Mouse (Mus musculus) neural tube, embryonic 12.5 days (tissue): ENCODE measurements at regions not wholly inside any gene's neighbourhood (a gene's known extent, or its start where the extent isn't known, plus 50 kb on each side); places are given as distances from the start of the nearest gene placed in this dataset.
A peak's percentile ranks its signal among the peaks of the same experiment; 100 is the strongest.
"Not testable (repeated sequence)": the region's sequence is repeated elsewhere in the genome, so short reads cannot be mapped to it uniquely, and the experiment has no call there.

Experiments
- ATAC-seq: fragments of 200-750 bp; cut with Nextera tagmentation; 2 replicates; pipeline ENCODE4 v1.8.0; 2017; ENCODE audit warnings: low read depth, mild to moderate bottlenecking, moderate TSS enrichment, moderate library complexity; ENCODE audit not compliant: low FRiP score
- H3K27ac ChIP-seq: fragments of 300-500 bp; sonication (generic); 2 replicates; pipeline ENCODE4 v1.5.1; 2016
- H3K27me3 ChIP-seq: fragments of 300-500 bp; sonication (generic); replicated peaks from 2 replicates; pipeline ENCODE4 v1.6.1; 2016; ENCODE audit warnings: mild to moderate bottlenecking
- H3K36me3 ChIP-seq: fragments of 300-500 bp; sonication (generic); 2 replicates; pipeline ENCODE4 v1.6.1; 2016; ENCODE audit warnings: mild to moderate bottlenecking
- H3K4me1 ChIP-seq: fragments of 300-500 bp; sonication (generic); 2 replicates; pipeline ENCODE4 v1.6.1; 2016
- H3K4me2 ChIP-seq: fragments of 300-500 bp; sonication (generic); replicated peaks from 2 replicates; pipeline ENCODE4 v1.6.1; 2016; ENCODE audit warnings: mild to moderate bottlenecking
- H3K4me3 ChIP-seq: fragments of 300-500 bp; sonication (generic); 2 replicates; pipeline ENCODE4 v1.5.1; 2016
- H3K9ac ChIP-seq: fragments of 300-500 bp; sonication (generic); 2 replicates; pipeline ENCODE4 v1.6.1; 2016; ENCODE audit warnings: mild to moderate bottlenecking
- H3K9me3 ChIP-seq: fragments of 300-500 bp; sonication (generic); 2 replicates; pipeline ENCODE4 v1.6.1; 2016; ENCODE audit warnings: mild to moderate bottlenecking
- WGBS: fragments of 180-500 bp; shearing (Covaris S2); methylation state at CpG from one replicate; pipeline ENCODE4 v1.1.7; 2016; 5-methylcytosine and 5-hydroxymethylcytosine counted together

- not testable (repeated sequence) for H3K9ac ChIP-seq, H3K9me3 ChIP-seq, H3K27ac ChIP-seq, ATAC-seq, H3K4me3 ChIP-seq, H3K4me2 ChIP-seq, H3K36me3 ChIP-seq, H3K27me3 ChIP-seq
- 92% methylated on average over 5 of the region's 5 CpGs for WGBS
- H3K4me1 ChIP-seq, result peaks cover 16% of the 10 kb centered on the region
Measured at GRCm38 (mm10) chr15:93005186-93005585, 269.8 kb downstream of the Gxylt1 start.

GRCm38 (mm10) chr15:93004551-93004950 lies 270.4 kb downstream of the Gxylt1 start:
- Histone ChIP-seq H3K27me3 (no peaks in the 10 kb centered on the region), H3K4me2 (no peak overlapping the region), H3K4me3 (no peak overlapping the region), H3K27ac (no peak overlapping the region), H3K36me3 (no peaks in the 10 kb centered on the region), H3K9me3 (no peaks in the 10 kb centered on the region), H3K4me1 (peaks cover 20% of the 10 kb centered on the region), H3K9ac (no peak overlapping the region)
- ATAC-seq, result no peak
- WGBS, result 95% methylated on average over 7 of the region's 7 CpGs

GRCm38 (mm10) chr15:93003233-93003632 lies 271.7 kb downstream of the Gxylt1 start:
- H3K4me1 ChIP-seq, result peaks cover 20% of the 10 kb centered on the region
- WGBS, result 86% methylated on average over 3 of the region's 3 CpGs
- H3K4me2 ChIP-seq, result no peak overlapping the region
- H3K9ac ChIP-seq, result no peak overlapping the region
- no peak overlapping the region for H3K27ac ChIP-seq
- no peak for ATAC-seq
- H3K36me3 ChIP-seq, result no peaks in the 10 kb centered on the region
- H3K27me3 ChIP-seq, result no peaks in the 10 kb centered on the region
- H3K4me3 ChIP-seq, result no peak overlapping the region
- H3K9me3 ChIP-seq, result no peaks in the 10 kb centered on the region

GRCm38 (mm10) chr15:93002002-93002904 lies 272.7 kb downstream of the Gxylt1 start:
- Histone ChIP-seq H3K36me3 (no peaks in the 10 kb centered on the region), H3K27ac (no peak overlapping the region), H3K9me3 (no peaks in the 10 kb centered on the region), H3K4me2 (peak overlapping the region; percentile 51), H3K4me1 (peaks cover 20% of the 10 kb centered on the region), H3K27me3 (no peaks in the 10 kb centered on the region), H3K4me3 (0 out of 2 replicates have a peak overlapping the region, but pooled peaks have one; percentile 7), H3K9ac (no peak overlapping the region)
- 38% methylated on average over 25 of the region's 25 CpGs for WGBS
- peak; percentile 51; the same call in 1 of the 2 replicates for ATAC-seq

- H3K9ac ChIP-seq, result no peak overlapping the region
- 0 out of 2 replicates have a peak, but pooled peaks have one; percentile 35 for ATAC-seq
- WGBS, result 8% methylated on average over 11 of the region's 11 CpGs
Measured at GRCm38 (mm10) chr15:93001346-93002001, 273.5 kb downstream of the Gxylt1 start.

GRCm38 (mm10) chr15:93000121-93000520 lies 274.9 kb downstream of the Gxylt1 start:
- no peak overlapping the region for H3K9ac ChIP-seq
- no peaks in the 10 kb centered on the region for H3K9me3 ChIP-seq
- H3K27me3 ChIP-seq, result no peaks in the 10 kb centered on the region
- ATAC-seq, result no peak
- no peak overlapping the region for H3K4me3 ChIP-seq
- no peak overlapping the region for H3K27ac ChIP-seq
- H3K4me1 ChIP-seq, result peaks cover 20% of the 10 kb centered on the region
- H3K36me3 ChIP-seq, result no peaks in the 10 kb centered on the region
- H3K4me2 ChIP-seq, result no peak overlapping the region
- 68% methylated on average over 12 of the region's 12 CpGs for WGBS

More at GRCm38 (mm10) chr15:93001346-93002001, 273.5 kb downstream of the Gxylt1 start:
- Histone ChIP-seq H3K27me3 (no peaks in the 10 kb centered on the region), H3K4me2 (peak overlapping the region; percentile 51), H3K36me3 (no peaks in the 10 kb centered on the region), H3K9me3 (no peaks in the 10 kb centered on the region), H3K4me1 (peaks cover 20% of the 10 kb centered on the region), H3K4me3 (0 out of 2 replicates have a peak overlapping the region, but pooled peaks have one; percentile 7), H3K27ac (no peak overlapping the region)

DNA sequence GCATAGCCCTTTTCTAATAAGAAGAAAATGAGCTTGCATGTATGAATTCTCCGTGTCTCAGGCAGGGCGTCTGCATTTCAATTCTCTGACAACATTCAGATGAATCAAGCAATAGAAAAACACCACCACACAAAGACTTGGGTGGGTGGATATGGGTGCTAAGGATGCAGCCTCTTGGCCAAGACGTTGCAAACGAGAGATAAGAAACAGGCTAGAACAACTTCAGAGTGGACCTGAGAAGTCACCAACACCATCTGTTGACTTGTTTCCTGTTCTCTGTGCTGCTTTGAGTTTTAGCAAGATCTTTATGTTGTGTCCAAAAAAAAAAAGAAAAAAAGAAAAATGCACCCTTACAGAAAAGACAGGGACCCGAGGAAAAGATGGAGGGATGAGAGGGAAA lies 277.0 kb downstream of the Gxylt1 start:
- no peak overlapping the region for H3K27ac ChIP-seq
- no peaks in the 10 kb centered on the region for H3K27me3 ChIP-seq
- 80% methylated on average over 5 of the region's 5 CpGs for WGBS

GRCm38 (mm10) chr15:92994191-92994671 lies 280.7 kb downstream of the Gxylt1 start:
- peak; percentile 61; the same call in 1 of the 2 replicates for ATAC-seq

More for the DNA sequence above, 277.0 kb downstream of the Gxylt1 start:
- no peaks in the 10 kb centered on the region for H3K9me3 ChIP-seq
- no peak overlapping the region for H3K4me3 ChIP-seq
- no peak for ATAC-seq
- H3K4me2 ChIP-seq, result no peak overlapping the region
- H3K9ac ChIP-seq, result no peak overlapping the region
- H3K36me3 ChIP-seq, result no peaks in the 10 kb centered on the region
- H3K4me1 ChIP-seq, result peaks cover 26% of the 10 kb centered on the region

DNA sequence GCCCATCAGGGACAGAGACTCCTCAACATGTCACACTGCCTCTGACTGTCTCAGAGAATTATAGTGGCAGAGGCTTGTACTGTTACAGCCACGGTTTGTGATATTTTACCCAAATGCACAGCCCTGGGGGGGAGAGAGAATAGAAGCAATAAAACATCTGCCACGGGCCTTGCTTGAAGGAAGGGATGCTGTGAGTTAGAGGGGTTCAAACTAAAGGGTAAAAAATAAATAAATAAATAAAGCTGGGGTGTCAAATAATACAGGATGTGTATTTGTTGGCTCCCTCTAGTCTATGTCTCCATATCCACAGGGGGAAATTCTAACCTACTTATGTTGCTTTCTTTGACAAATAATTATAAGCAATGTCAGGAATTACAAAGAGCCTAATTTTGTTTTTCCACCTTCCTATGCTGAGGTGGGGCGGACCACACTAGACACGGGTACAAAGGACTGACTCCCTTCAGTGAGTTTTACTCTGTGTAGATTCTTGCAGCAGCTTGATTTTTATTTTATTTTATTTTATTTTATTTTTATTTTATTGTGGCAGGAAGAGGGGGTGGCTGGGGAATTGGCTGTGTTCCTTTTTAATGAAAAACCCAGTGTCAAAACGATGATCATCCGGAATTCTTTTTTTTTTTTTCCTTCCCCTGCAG lies 281.3 kb downstream of the Gxylt1 start:
- H3K4me1 ChIP-seq, result 0 out of 2 replicates have a peak, but pooled peaks cover 6% of the 10 kb centered on the region
- H3K9ac ChIP-seq, result no peak overlapping the region
- H3K9me3 ChIP-seq, result no peaks in the 10 kb centered on the region
- 46% methylated on average over 6 of the region's 6 CpGs for WGBS
- H3K36me3 ChIP-seq, result no peaks in the 10 kb centered on the region
- no peak overlapping the region for H3K27ac ChIP-seq
- ATAC-seq, result no peak
- no peak overlapping the region for H3K4me3 ChIP-seq
- H3K4me2 ChIP-seq, result no peak overlapping the region
- H3K27me3 ChIP-seq, result no peaks in the 10 kb centered on the region

More at GRCm38 (mm10) chr15:92994191-92994671, 280.7 kb downstream of the Gxylt1 start:
- no peaks in the 10 kb centered on the region for H3K27me3 ChIP-seq
- 0 out of 2 replicates have a peak, but pooled peaks cover 6% of the 10 kb centered on the region for H3K4me1 ChIP-seq
- H3K9ac ChIP-seq, result no peak overlapping the region
- no peak overlapping the region for H3K4me2 ChIP-seq
- no peaks in the 10 kb centered on the region for H3K36me3 ChIP-seq
- no peak overlapping the region for H3K4me3 ChIP-seq
- H3K27ac ChIP-seq, result no peak overlapping the region
- no peaks in the 10 kb centered on the region for H3K9me3 ChIP-seq
- 53% methylated on average over 11 of the region's 11 CpGs for WGBS

DNA sequence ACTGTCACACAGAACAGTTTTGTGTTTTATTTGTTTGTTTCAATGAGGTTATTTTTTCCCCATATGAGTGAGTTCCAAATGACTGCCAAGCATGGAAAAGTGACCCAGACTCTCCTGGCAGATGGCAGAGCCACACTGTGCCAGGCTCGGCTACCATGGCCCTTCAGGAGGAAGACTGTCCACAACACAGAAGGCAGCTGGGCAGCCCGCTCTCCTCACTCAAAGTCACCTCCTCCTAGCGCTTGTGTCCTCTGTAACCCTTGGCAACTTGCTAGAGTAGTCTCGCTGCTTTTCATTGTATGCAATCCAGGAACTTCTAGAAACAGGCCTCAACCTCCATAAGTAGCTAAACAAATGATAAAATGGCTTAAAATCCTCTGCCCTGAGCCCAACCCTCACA lies 299.2 kb downstream of the Gxylt1 start:
- no peak overlapping the region for H3K4me3 ChIP-seq
- no peak overlapping the region for H3K4me2 ChIP-seq
- H3K27me3 ChIP-seq, result no peaks in the 10 kb centered on the region
- H3K27ac ChIP-seq, result no peak overlapping the region
- no peaks in the 10 kb centered on the region for H3K36me3 ChIP-seq
- no peak for ATAC-seq
- no peaks in the 10 kb centered on the region for H3K9me3 ChIP-seq
- no peaks in the 10 kb centered on the region for H3K4me1 ChIP-seq
- WGBS, result 79% methylated on average over 4 of the region's 4 CpGs
- H3K9ac ChIP-seq, result no peak overlapping the region

GRCm38 (mm10) chr15:92974931-92975330 lies 300.0 kb downstream of the Gxylt1 start:
- Histone ChIP-seq H3K4me2 (no peak overlapping the region), H3K9me3 (no peaks in the 10 kb centered on the region), H3K9ac (no peak overlapping the region), H3K4me3 (no peak overlapping the region), H3K27me3 (no peaks in the 10 kb centered on the region), H3K4me1 (no peaks in the 10 kb centered on the region), H3K27ac (no peak overlapping the region), H3K36me3 (no peaks in the 10 kb centered on the region)
- ATAC-seq, result no peak
- WGBS, result 83% methylated on average over 3 of the region's 3 CpGs
